Mouse (Mus musculus) cerebellum, adult 11 months (tissue): Measurements from ENCODE around the gene Gm20388.

Source experiments
- DNase-seq: peaks from one replicate; pipeline ENCODE4 v3.0.0; 2022

Gene Gm20388

GRCm38 (mm10) chr8:122955997-122956396 lies 3045.4 kb downstream of the Gm20388 start:
- DNase-seq, result no peak

GRCm38 (mm10) chr8:122960323-122960722 lies 3049.7 kb downstream of the Gm20388 start:
- DNase-seq, result no peak

DNA sequence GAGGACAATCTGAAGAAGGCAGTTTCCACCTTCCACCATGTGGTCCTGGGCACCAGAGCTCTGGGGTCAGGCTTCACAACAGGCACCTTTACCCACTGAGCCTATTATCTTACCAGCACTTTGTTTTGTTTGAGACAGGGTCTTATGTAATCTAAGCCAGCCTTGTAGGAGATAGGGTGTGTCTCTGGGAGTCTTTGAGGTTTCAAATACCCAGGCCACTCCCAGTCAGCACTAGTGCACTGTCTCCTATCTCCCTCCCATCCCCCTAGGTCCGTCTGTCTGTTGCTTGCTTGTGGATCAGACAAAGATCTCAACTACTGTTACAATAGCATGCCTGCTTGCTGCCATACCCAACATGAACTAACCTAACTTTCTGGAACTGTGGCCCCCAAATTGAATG lies 3050.3 kb downstream of the Gm20388 start:
- DNase-seq, result no peak

GRCm38 (mm10) chr8:122961458-122961857 lies 3050.8 kb downstream of the Gm20388 start:
- DNase-seq, result no peak

GRCm38 (mm10) chr8:122962046-122962445 lies 3051.4 kb downstream of the Gm20388 start:
- no peak for DNase-seq

GRCm38 (mm10) chr8:122966638-122967037 lies 3056.0 kb downstream of the Gm20388 start:
- DNase-seq, result no peak

DNA sequence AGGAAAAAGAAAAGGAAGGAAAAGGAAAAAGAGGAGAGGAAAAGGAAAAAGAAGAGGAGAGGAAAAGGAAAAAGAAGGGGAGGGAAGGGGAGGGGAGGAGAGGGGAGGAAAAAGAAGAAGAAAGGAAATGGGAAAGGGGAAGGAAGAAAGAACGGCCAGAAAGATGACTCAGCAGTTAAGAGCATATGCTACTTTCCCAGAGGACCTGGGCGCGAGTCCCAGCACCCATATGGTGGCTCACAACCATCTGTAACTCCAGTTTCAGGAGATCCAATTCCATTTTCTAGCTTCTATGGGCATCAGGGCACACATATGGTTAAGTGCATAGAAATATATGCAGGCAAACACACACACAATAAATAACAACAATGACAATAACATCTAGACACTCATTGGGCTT lies 3057.5 kb downstream of the Gm20388 start:
- DNase-seq, result no peak

DNA sequence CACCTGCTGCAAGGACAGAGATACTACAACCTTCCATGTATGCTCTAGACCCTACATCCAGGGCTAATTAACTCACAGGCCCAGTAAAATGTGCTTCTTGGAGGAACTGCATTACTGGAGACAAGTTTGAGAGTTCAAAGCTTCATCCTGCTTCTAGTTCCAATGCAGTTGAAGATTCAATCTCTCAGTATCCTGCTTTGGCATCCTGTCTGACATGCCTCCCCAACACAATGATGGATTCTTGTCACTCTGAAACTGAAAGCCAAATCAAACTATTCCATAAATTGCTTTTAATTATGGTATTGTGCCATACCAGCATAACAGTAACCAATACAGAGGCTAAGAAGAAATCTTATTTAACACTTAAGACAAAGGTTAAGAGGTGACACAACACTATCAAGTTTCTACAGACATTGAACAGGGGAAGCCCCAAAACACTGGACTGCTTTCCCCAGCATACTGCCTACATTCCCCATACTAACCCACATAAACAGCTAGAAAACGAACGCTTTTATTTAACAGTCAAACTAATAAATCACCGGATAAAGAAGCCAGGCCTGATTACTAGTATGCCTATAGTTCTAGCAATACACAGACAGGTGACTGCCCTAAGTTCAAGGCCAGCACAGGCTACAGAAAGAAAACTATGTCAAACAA lies 3059.5 kb downstream of the Gm20388 start:
- DNase-seq, result no peak

DNA sequence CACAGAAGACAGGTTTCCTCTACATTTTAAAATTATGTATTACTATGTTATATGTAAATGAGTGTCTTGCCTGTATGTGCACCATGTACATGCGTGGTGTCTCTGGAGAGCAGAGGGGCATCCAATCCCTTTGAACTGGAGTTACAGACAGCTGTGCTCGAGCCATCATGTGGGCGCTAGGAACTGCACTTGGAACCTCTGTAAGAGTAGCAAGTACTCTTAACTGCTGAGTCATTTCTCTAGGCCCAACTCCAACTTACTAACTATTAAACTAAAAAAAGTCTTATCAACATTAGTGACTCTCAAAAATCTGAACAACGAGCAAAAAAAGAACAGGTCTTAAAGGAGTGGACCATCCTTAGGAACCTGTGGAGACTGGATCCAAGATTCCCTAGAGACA lies 3065.4 kb downstream of the Gm20388 start:
- DNase-seq, result no peak

DNA sequence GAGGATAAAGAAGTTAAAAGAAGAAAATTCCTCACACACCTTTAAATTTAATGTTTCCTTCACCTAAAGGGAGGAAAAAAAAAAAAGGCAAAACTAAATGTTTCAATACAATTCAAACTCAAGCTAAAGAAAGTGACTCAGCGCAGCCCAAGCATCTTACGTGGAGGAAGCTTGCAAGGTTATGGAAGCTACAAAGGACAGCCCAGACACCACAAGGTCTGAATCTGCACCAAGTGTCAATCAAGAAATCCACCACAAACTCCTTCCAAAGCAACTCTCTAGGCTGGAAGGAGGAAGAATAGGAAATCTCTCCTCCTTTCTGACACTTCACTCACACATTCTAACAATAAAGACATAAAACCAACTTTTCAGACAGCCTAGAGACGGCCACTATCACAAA lies 3068.8 kb downstream of the Gm20388 start:
- no peak for DNase-seq

GRCm38 (mm10) chr8:122979865-122980509 lies 3069.3 kb downstream of the Gm20388 start:
- DNase-seq, result no peak

DNA sequence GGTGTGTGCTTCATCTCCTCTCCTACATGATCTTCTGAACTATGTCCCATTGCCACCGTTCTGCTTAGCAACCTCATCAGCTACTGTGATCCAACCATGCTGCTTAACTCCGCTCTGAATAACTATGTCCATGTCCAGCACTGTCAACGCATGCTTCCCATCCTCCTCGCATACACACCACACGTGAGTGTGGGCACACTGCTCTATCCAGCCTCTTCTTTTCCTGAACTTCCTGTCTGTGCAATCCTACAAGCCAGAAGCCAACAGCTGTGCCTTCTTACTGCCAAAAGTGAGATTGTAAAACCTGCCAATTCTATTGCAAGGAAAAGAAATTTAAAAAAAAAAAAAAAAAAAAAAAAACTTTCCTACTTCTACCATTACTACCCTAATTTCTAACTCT lies 3071.0 kb downstream of the Gm20388 start:
- no peak for DNase-seq

DNA sequence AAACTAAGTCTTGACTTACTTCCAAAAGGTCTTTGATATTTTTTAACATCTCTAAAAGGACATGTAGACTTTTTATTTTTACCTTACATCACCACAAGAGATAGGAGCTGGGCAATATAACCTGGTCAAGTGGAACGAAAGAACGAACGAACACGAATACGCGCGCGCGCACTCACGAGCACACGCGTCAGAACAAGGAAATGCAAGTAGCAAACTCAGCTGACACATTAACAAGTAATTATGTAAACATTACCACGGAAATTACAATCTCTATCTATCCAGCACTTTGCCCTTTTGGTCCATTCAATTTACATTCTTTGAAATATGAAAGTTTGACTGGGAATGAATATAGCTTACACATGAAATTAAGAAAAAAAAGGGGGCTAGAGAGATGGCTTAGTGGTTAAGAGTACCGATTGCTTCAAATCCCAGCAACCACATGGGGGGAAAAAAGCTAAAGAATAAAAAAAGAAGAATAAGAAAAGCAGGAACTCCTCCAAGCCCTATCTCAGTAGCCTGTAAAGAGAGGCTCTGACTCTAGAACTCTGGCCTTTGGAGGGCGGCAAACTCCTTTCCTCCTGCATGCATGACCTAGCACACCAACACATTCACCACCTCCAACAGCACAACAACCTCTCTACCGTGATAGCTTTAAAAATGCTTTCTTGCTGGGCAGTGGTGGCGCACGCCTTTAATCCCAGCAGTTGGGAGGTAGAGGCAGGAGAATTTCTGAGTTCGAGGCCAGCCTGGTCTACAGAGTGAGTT lies 3072.7 kb downstream of the Gm20388 start:
- DNase-seq, result no peak

GRCm38 (mm10) chr8:122984175-122984574 lies 3073.5 kb downstream of the Gm20388 start:
- DNase-seq, result no peak

DNA sequence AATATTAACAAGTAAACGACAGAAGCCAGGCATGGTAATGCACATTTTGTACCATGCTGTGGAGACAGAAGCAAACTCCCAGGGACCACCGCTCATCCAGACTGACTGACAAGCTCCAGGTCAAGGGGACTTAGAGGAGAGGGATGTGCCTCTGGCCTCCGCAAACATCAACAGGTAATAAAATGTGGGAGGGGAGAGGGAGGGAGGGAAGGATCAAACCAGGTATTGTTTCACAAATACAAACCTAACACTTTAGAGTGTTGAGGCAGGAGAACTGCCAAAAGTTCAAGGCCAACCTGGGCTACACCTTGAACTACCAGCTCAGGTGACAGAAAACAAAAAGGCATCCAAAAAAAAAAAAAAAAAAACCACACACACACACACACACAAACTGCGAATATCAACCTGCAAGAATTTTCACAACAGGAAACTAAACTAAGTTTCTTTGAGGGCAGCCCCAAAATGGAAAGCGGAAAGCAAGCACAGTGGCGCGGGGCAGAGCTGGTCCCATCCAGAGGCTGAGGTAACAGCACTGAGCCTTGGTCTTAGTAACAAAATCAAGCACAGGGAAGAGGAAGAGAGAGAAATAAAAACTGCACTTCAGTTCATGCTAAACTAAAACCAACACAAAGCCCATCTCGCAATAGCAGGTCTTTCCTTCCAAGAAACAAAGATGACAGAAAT lies 3076.0 kb downstream of the Gm20388 start:
- no peak for DNase-seq

DNA sequence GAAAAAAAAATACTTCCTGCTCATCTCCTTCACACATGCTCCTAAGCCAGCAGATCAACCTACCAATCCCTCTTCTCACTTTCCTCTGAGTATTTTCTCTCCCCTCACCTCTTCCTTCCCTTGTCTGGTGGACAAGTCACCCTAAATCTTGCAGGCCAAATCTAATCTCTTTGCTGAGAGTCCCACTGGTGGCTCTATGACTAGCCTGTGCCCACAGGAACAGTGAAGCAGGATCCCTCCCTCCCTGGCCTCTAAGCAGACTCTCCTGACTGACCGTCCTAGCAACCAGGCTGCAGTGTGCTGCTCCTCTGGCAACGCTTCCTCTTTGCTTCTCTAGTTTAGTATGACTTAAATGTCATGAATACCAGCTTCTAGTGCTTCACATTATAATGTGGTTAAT lies 3076.6 kb downstream of the Gm20388 start:
- DNase-seq, result no peak

- DNase-seq, result no peak
These were observed 3078.3 kb downstream of the Gm20388 start for GRCm38 (mm10) chr8:122988955-122989354.

DNA sequence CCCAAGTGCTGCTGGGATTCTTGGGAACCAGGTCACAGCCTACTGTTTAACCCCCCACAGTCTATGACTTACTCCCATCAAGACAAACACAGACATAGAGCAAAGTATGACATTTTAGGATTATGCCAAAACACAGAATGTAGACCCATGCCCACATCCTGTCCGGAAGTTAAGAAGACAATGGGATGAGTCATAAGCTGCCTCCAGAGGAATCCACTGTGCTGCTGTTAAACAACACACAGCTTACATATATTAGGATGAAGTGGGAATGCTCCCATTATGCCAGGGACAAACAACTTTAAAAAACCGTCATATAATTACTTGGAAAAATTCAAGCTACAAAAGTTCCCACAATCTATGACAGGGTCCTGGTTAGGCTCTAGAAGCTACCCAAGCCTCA lies 3079.3 kb downstream of the Gm20388 start:
- no peak for DNase-seq

GRCm38 (mm10) chr8:122991368-122991767 lies 3080.7 kb downstream of the Gm20388 start:
- no peak for DNase-seq

DNA sequence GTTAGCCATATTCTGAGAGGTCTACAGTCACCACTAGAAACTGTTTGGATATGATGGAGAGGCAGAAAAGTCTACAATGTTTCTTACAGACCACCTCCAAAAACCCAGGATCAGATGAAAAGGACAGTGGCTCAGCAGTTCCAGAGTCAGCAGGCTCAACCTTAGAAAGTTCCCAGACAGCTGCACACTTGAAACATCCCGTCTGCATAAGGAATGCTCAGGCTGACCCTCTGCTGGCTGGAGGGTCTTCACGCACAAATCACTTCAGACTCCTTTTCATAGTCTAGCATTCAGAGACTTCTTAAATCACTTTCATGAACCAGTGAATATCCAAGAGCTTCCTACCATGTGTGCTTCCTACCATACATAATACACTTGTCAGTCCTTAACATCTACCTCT lies 3081.7 kb downstream of the Gm20388 start:
- DNase-seq, result no peak

- DNase-seq, result no peak
These were observed 3082.4 kb downstream of the Gm20388 start for GRCm38 (mm10) chr8:122993031-122993430.

DNA sequence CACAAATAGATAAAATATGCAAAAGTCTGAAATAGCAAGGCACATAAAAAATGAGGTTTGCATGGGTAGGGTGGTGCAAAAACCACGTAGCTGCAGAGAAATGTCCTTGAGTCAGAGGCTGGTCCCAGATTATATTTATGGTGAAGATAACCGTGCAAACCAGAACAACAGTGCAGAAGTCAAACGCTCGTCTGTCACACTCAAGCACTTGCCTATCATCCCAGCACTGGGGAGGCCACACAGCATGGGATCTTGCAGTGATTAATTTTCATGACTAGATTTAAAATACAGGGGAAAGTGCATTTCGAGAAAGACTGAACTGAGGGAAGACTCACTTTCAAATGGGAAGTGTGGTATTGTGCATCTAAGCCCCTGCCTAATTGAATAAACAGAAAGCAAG lies 3083.1 kb downstream of the Gm20388 start:
- no peak for DNase-seq

- DNase-seq, result no peak
These were observed 3087.3 kb downstream of the Gm20388 start for GRCm38 (mm10) chr8:122997963-122998362.

DNA sequence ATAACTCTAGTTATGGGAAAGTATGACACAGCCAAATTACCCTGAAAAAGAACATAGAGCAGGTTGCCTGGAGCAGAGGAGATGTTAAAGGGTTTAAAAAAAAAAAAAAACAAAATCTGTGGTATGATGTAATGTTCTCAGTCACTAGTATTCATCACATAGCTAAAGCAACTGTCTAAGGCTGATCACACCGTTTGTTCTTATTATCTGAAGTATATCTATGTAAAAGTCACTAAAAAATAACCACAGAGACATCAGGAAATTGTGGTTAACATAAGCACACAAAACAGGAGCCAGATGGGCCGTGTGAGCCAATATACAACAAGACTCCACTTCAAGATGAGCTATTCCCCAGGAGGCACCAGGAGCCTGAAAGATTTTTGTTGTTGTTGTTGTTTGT lies 3089.7 kb downstream of the Gm20388 start:
- DNase-seq, result no peak
